Mouse (Mus musculus): ENCODE measurements around the gene H2al1b. TPM values are rescaled to one million over a fixed set of nuclear protein-coding genes. Genes with fewer than 3 reads are reported as not detected.

Gene H2al1b
- polyA plus RNA-seq (2012; rRNA removed), result not detected in 2 replicates

GRCm38 (mm10) chrX:11302132-11302531, at the start of gene H2al1b:
Gene H2al1b (plus strand): TSS chrX:11302432.

GRCm38 (mm10) chrX:11298957-11299356, 3.3 kb upstream of the H2al1b start, which contains the start of gene H2al1a:
Gene H2al1a (plus strand): TSS chrX:11299257.

DNA sequence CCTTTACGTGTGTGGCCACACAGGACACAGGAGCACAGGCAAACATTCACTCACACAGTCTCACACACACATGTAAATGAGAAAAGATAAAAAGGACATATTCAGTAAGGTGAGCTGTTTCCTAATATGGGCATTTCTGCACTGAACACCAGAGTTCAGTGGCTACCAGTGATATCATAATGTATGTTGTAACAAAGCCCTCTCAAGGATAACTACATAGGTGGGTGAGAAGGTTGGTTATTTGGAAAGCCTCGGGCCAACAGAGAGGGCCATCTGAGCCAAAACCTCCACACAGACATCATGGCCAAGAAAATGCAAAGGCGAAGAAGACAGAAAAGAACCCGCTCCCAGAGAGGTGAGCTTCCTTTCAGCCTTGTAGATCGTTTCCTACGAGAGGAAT, 3.1 kb downstream of the H2al1b start, which contains the start of gene H2al1c:
H2al1c (plus strand) TSS at position 301 of the 400 bp plus-strand sequence.

GRCm38 (mm10) chrX:11308524-11308923, 6.3 kb downstream of the H2al1b start, which contains the start of gene H2al1d:
Gene H2al1d (plus strand): TSS chrX:11308824.

DNA sequence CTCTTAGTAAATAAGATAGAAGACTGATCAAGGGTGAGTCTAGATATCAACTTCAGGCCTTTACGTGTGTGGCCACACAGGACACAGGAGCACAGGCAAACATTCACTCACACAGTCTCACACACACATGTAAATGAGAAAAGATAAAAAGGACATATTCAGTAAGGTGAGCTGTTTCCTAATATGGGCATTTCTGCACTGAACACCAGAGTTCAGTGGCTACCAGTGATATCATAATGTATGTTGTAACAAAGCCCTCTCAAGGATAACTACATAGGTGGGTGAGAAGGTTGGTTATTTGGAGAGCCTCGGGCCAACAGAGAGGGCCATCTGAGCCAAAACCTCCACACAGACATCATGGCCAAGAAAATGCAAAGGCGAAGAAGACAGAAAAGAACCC, 9.4 kb downstream of the H2al1b start, which contains the start of gene H2al1e:
H2al1e (plus strand) TSS at position 301 of the 400 bp plus-strand sequence.

DNA sequence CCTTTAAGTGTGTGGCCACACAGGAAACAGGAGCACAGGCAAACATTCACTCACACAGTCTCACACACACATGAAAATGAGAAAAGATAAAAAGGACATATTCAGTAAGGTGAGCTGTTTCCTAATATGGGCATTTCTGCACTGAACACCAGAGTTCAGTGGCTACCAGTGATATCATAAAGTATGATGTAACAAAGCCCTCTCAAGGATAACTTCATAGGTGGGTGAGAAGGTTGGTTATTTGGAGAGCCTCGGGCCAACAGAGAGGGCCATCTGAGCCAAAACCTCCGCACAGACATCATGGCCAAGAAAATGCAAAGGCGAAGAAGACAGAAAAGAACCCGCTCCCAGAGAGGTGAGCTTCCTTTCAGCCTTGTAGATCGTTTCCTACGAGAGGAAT, 12.6 kb downstream of the H2al1b start, which contains the start of gene H2al1f:
H2al1f (plus strand) TSS at position 301 of the 400 bp plus-strand sequence.

GRCm38 (mm10) chrX:11317956-11318355, 15.7 kb downstream of the H2al1b start, which contains the start of gene H2al1g:
Gene H2al1g (plus strand): TSS chrX:11318256.

GRCm38 (mm10) chrX:11321192-11321591, 19.0 kb downstream of the H2al1b start, which contains the start of gene H2al1h:
Gene H2al1h (plus strand): TSS chrX:11321492.

DNA sequence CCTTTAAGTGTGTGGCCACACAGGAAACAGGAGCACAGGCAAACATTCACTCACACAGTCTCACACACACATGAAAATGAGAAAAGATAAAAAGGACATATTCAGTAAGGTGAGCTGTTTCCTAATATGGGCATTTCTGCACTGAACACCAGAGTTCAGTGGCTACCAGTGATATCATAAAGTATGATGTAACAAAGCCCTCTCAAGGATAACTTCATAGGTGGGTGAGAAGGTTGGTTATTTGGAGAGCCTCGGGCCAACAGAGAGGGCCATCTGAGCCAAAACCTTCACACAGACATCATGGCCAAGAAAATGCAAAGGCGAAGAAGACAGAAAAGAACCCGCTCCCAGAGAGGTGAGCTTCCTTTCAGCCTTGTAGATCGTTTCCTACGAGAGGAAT, 22.1 kb downstream of the H2al1b start, which contains the start of gene H2al1i:
H2al1i (plus strand) TSS at position 301 of the 400 bp plus-strand sequence.

DNA sequence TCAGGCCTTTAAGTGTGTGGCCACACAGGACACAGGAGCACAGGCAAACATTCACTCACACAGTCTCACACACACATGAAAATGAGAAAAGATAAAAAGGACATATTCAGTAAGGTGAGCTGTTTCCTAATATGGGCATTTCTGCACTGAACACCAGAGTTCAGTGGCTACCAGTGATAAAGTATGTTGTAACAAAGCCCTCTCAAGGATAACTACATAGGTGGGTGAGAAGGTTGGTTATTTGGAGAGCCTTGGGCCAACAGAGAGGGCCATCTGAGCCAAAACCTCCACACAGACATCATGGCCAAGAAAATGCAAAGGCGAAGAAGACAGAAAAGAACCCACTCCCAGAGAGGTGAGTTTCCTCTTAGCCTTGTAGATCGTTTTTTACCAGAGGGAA, 25.3 kb downstream of the H2al1b start, which contains the start of gene H2al1j:
H2al1j (plus strand) TSS at position 301 of the 400 bp plus-strand sequence.

Other genes with a start within 250 kb of the H2al1b start
- gene H2al1a, start 3.2 kb upstream of the H2al1b start, polyA plus RNA-seq (2012; rRNA removed), result not detected in 2 replicates
- not detected in 2 replicates for gene H2al1c, start 3.2 kb downstream of the H2al1b start, polyA plus RNA-seq (2012; rRNA removed)
- gene H2al1d, start 6.4 kb downstream of the H2al1b start, polyA plus RNA-seq (2012; rRNA removed), result not detected in 2 replicates
- gene H2al1e, start 9.5 kb downstream of the H2al1b start, polyA plus RNA-seq (2012; rRNA removed), result not detected in 2 replicates
- not detected in 2 replicates for gene H2al1f, start 12.7 kb downstream of the H2al1b start, polyA plus RNA-seq (2012; rRNA removed)
- not detected in 2 replicates for gene H2al1g, start 15.8 kb downstream of the H2al1b start, polyA plus RNA-seq (2012; rRNA removed)
- gene H2al1h, start 19.1 kb downstream of the H2al1b start, polyA plus RNA-seq (2012; rRNA removed), result not detected in 2 replicates
- not detected in 2 replicates for gene H2al1i, start 22.2 kb downstream of the H2al1b start, polyA plus RNA-seq (2012; rRNA removed)
- not detected in 2 replicates for gene H2al1j, start 25.4 kb downstream of the H2al1b start, polyA plus RNA-seq (2012; rRNA removed)

All from liver, embryonic 18 days (tissue).